Mouse (Mus musculus) megakaryocyte progenitor cell, adult 5-6 weeks (primary cell): ENCODE data around the gene Lce3d. TPM values are rescaled to one million over a fixed set of nuclear protein-coding genes. Genes with fewer than 3 reads are reported as not detected.
A peak's percentile ranks its signal among the peaks of the same experiment; 100 is the strongest.

Experiments used
- ATAC-seq: replicated peaks from 2 replicates; pipeline ENCODE4 v1.8.0; 2016; ENCODE audit warnings: mild to moderate bottlenecking, moderate TSS enrichment, inconsistent platforms; ENCODE audit not compliant: poor library complexity
- total RNA-seq, 2 experiments: library from RNA; stranded (forward) in 1 of 2; stranded (reverse) in 1 of 2; fragments of 157-497, 149-512 nt in 1 of 2; fragments of 200-1000 nt in 1 of 2; gene quantifications; 2 replicates each; pipeline versions ENCODE4 v1.2.3 to v1.2.4; 2015 to 2017

Lce3d gene
- not detected in 2 replicates for total RNA-seq (2015)
- not detected in 2 replicates for total RNA-seq (2017)

DNA sequence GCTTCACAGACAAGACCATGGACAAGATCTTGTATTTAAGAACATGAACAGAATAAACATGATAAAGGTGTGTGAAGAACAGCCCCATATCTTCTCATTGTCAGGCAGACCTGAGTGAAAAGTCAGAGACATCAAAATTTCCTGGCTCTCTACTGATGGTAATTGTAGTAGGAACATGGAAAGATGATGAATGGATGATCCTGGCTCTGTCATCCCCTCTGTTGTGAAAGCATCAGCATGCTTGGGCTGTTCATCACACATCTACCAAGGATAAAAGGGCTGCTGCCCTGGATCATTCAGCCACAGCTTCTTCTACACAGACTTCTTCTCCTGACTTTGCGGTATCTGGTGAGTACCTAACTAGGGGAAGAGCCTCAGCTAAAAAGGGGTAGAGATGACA is at the start of gene Lce3d:
Gene Lce3d, plus strand, starts transcription at position 301 of the 400 bp plus-strand sequence.
- ATAC-seq = no peak

DNA sequence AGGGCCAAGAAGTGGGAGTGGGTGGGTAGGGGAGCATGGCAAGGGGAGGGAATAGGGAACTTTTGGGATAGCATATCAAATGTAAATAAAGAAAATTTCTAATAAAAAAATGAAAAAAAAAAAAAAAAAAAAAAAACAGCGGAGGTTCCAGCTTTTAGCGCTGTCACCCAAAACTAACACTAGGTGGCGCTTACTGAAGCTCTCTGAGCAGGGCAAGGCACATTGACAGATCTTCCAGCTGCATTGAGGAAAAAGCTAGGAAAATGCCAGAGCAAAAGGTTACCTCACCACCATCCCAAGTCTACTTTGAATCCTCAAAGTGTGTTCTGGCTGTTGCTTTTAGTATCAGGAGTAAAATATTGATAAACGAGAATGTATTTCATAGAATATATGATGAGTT is 49.6 kb upstream of the Lce3d start:
- ATAC-seq = peak; percentile 57; the same call in 1 of the 2 replicates

DNA sequence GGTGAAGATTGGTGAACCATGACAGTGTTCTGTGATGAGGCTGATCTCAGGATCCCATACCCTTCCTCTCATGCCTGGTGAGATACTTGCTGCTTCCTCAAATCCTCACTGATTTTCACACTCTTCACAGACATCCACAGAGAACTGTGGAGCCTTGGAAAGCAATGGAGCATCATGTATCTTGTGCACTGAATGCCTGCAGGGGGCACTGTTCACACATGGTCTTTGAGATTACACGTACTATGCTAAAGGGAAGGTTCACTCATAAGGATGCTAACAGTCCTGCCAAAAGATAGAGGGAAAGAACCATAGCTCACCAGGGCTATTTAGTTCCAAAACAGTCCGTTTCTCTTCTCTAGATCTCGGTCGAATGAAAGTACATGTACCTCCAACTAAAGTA is 36.8 kb upstream of the Lce3d start:
- no peak for ATAC-seq

DNA sequence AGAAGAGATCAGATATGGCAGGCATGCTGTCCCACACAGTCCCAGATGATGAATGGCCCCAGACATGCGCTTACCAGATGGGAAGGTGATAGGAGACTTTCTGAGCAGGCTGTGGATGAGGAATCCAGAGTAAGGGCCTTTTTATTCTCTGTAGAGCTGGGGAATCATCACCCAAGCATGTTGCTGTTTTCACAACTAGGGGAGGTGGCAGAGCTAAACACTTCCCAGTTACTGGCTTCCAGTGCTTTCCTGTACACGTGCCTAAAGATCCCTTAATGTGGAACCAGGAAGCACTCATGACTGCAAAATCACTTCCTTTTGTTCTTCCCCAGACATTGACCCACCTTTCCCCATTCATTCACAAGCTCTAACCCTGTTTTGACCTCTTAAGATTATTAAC is 31.1 kb upstream of the Lce3d start, which contains the start of gene Lce3a:
Gene Lce3a, minus strand, starts transcription at position 101 of the 400 bp plus-strand sequence.
- no peak for ATAC-seq

DNA sequence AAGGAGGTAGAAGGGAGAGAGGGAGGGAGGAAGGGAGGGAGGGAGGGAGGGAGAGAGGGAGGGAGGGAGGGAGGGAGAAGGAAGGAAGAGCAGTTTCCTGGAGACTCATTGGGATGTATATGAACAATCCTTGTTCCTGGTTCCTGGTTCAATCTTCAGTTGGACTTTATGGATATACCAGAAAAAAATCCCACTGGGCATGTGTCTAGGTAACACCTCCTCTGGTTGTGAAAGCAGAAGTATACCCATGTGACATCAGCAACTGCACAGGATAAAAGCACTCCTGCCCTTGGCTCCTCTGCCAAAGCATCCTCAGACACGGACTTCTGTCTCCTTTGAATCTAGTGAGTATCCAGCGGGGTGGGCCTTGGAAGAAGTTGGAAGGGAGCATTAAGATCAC is 24.5 kb upstream of the Lce3d start, which contains the start of gene Lce3b:
Gene Lce3b, plus strand, starts transcription at position 301 of the 400 bp plus-strand sequence.
- no peak for ATAC-seq

DNA sequence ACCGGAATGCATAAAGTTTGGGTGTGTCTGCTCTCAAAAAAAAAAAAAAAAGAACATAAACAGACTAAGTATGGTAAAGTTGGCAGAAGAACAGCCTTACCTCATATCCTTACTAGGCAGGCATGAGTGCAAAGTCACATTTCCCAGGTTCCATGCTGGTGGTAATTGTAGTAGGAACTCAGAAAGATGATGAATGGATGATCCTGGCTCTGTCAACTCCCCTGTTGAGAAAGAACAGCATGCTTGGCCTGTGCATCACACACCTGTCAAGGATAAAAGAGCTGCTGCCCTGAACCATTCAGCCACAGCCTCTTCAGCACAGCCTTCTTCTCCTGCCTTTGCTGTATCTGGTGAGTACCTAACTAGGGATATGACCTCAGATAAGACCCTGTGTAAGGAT is 13.0 kb upstream of the Lce3d start, which contains the start of gene Lce3c:
Gene Lce3c, plus strand, starts transcription at position 301 of the 400 bp plus-strand sequence.
- no peak for ATAC-seq

DNA sequence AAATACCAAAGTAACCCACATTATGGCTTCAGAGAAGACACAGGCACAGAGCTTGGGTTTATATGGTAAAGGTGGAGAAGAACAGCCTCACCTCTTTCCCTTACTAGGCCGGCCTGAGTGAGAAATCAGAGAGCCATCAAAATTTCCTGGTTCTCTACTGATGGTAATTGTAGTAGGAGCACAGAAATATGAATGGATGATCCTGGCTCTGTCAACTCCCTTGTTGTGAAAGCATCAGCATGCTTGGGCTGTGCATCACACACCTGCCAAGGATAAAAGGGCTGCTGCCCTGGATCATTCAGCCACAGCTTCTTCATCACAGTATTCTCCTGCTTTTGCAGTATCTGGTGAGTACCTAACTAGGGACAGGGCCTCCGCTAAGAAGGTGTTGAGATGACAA is 9.6 kb downstream of the Lce3d start, which contains the start of gene Lce3e:
Gene Lce3e, plus strand, starts transcription at position 301 of the 400 bp plus-strand sequence.
- ATAC-seq = no peak

DNA sequence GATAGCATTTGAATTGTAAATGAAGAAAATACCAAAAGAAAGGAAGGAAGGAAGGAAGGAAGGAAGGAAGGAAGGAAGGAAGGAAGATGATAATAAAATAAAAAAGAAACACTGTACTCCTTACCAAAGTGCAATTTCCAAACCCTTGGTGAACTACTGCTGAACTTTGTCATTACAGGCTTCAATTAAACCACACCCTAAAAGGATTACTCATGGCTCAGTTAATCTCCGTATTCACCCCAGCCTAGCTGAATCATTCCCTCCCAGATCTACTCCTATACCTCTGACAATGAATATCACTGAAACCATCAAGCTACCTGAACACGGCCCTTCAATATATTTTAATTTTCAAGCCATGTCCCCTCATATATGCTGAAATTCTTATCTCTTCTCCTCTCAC is 21.3 kb downstream of the Lce3d start:
- ATAC-seq = no peak

DNA sequence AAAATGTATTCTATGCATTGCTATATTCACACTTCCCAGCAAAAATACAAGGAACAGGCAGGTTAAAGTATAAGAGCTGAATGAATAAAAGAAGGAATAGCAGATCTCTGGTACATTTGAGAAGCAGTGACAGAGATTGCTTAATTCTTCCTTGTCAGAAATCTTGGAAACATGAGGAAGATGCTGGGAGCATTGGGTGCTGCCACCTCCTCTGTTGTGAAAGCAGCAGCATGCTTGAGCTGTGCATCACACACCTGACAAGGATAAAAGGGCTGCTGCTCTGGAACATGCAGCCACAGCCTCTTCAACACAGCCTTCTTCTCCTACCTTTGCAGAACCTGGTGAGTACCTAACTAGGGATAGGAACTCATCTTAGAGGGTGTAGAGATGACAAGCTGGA is 34.7 kb downstream of the Lce3d start, which contains the start of gene Lce3f:
Gene Lce3f, plus strand, starts transcription at position 301 of the 400 bp plus-strand sequence.
- ATAC-seq = no peak

DNA sequence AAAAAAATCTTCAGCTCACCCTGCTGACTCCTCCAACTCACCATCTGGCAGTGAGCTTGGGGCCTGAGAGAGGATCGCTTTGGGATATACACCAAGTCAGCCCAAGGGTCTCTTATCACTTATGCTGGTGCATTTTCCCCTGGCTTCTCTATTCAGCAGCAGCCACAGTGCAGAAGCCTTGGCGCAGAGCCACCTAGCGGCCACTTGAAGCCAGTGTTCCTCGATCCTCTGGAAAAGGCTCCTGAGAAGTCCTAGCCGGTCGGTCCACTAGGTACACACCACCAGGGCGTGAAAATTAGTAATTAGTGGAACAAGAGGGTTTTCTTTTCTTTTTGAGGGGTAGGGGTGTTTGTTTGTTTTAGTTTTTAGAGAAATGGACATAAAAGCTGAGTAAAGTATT is 41.5 kb downstream of the Lce3d start:
- ATAC-seq = peak; percentile 96

DNA sequence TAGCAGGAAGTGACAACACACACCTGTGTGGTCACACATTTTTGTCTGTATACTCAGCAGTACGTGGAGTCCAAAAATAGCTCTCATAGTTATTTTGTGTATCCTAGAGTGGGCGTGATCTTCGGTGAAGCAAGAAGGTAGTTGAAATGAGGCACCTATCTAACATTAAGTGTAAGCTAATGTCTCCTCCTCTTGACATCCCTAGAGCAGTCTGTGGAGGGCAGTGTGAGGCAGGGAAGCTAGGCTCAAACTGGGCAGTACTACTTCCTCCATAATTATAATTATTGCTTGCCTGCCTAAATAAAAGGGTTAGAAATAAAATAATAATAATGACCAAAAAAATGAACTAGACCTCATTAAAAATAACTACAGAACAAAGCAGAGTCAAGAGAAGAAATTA is 43.4 kb downstream of the Lce3d start:
- ATAC-seq = no peak

DNA sequence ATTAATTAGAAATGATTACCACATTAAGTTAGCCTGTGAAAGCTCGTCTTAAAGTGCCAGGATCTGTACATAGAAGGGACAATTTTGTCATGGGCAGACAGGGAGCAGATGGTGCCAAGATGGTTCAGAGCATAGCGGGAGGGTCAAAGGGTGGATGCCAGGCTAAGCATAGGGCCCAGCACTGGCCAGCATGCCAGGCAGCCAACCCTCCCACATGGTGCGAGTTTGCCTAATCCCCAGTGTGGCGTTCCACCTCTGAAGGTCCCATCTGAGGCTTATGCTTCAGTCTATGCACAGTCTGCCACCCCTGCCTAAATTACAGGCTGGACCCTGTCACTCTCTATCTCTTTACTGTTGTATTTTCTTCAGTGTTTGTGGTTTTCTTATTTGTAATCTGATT is 45.7 kb downstream of the Lce3d start:
- ATAC-seq = no peak

Other genes with a start within 250 kb of the Lce3d start
- not detected in 2 replicates for gene Lce1e, start 248.3 kb upstream of the Lce3d start, total RNA-seq (2015)
- gene Lce1e, start 248.3 kb upstream of the Lce3d start, total RNA-seq (2017) = not detected in 2 replicates
- gene Lce1f, start 237.0 kb upstream of the Lce3d start, total RNA-seq (2015) = not detected in 2 replicates
- not detected in 2 replicates for gene Lce1f, start 237.0 kb upstream of the Lce3d start, total RNA-seq (2017)
- gene Gm38119, start 218.3 kb upstream of the Lce3d start, total RNA-seq (2015) = not detected in 2 replicates
- gene Gm38119, start 218.3 kb upstream of the Lce3d start, total RNA-seq (2017) = not detected in 2 replicates
- gene Lce1g, start 205.1 kb upstream of the Lce3d start, total RNA-seq (2015) = not detected in 2 replicates
- gene Lce1g, start 205.1 kb upstream of the Lce3d start, total RNA-seq (2017) = not detected in 2 replicates
- gene Lce1h, start 192.3 kb upstream of the Lce3d start, total RNA-seq (2015) = not detected in 2 replicates
- gene Lce1h, start 192.3 kb upstream of the Lce3d start, total RNA-seq (2017) = not detected in 2 replicates
- not detected in 2 replicates for gene Lce1i, start 178.5 kb upstream of the Lce3d start, total RNA-seq (2015)
- not detected in 2 replicates for gene Lce1i, start 178.5 kb upstream of the Lce3d start, total RNA-seq (2017)
- not detected in 2 replicates for gene Lce1j, start 166.9 kb upstream of the Lce3d start, total RNA-seq (2015)
- not detected in 2 replicates for gene Lce1j, start 166.9 kb upstream of the Lce3d start, total RNA-seq (2017)
- gene Lce1k, start 149.5 kb upstream of the Lce3d start, total RNA-seq (2015) = not detected in 2 replicates
- gene Lce1k, start 149.5 kb upstream of the Lce3d start, total RNA-seq (2017) = not detected in 2 replicates
- not detected in 2 replicates for gene Kprp, start 130.1 kb upstream of the Lce3d start, total RNA-seq (2015)
- gene Kprp, start 130.1 kb upstream of the Lce3d start, total RNA-seq (2017) = not detected in 2 replicates
- gene Lce1l, start 106.1 kb upstream of the Lce3d start, total RNA-seq (2015) = not detected in 2 replicates
- gene Lce1l, start 106.1 kb upstream of the Lce3d start, total RNA-seq (2017) = not detected in 2 replicates
- not detected in 2 replicates for gene 2310050C09Rik, start 87.2 kb upstream of the Lce3d start, total RNA-seq (2015)
- gene 2310050C09Rik, start 87.2 kb upstream of the Lce3d start, total RNA-seq (2017) = not detected in 2 replicates
- not detected in 2 replicates for gene Lce3a, start 31.2 kb upstream of the Lce3d start, total RNA-seq (2015)
- gene Lce3a, start 31.2 kb upstream of the Lce3d start, total RNA-seq (2017) = not detected in 2 replicates
- gene Lce3b, start 24.4 kb upstream of the Lce3d start, total RNA-seq (2015) = not detected in 2 replicates
- gene Lce3b, start 24.4 kb upstream of the Lce3d start, total RNA-seq (2017) = not detected in 2 replicates
- not detected in 2 replicates for gene Lce3c, start 12.9 kb upstream of the Lce3d start, total RNA-seq (2015)
- not detected in 2 replicates for gene Lce3c, start 12.9 kb upstream of the Lce3d start, total RNA-seq (2017)
- not detected in 2 replicates for gene Lce3e, start 9.7 kb downstream of the Lce3d start, total RNA-seq (2015)
- gene Lce3e, start 9.7 kb downstream of the Lce3d start, total RNA-seq (2017) = not detected in 2 replicates
- gene Lce3f, start 34.8 kb downstream of the Lce3d start, total RNA-seq (2015) = not detected in 2 replicates
- gene Lce3f, start 34.8 kb downstream of the Lce3d start, total RNA-seq (2017) = not detected in 2 replicates
- gene Crct1, start 58.3 kb downstream of the Lce3d start, total RNA-seq (2015) = not detected in 2 replicates
- not detected in 2 replicates for gene Crct1, start 58.3 kb downstream of the Lce3d start, total RNA-seq (2017)
- gene Lce1m, start 61.7 kb downstream of the Lce3d start, total RNA-seq (2015) = not detected in 2 replicates
- gene Lce1m, start 61.7 kb downstream of the Lce3d start, total RNA-seq (2017) = not detected in 2 replicates
- gene Gm4858, start 111.4 kb downstream of the Lce3d start, total RNA-seq (2015) = not detected in 2 replicates
- not detected in 2 replicates for gene Gm4858, start 111.4 kb downstream of the Lce3d start, total RNA-seq (2017)
- not detected in 2 replicates for gene Crnn, start 187.4 kb downstream of the Lce3d start, total RNA-seq (2015)
- not detected in 2 replicates for gene Crnn, start 187.4 kb downstream of the Lce3d start, total RNA-seq (2017)
- not detected in 2 replicates for gene Flg2, start 239.9 kb downstream of the Lce3d start, total RNA-seq (2015)
- gene Flg2, start 239.9 kb downstream of the Lce3d start, total RNA-seq (2017) = not detected in 2 replicates